Mouse (Mus musculus): ENCODE data around the gene Clk2. TPM values are rescaled to one million over a fixed set of nuclear protein-coding genes. Genes with fewer than 3 reads are reported as not detected.
A peak's percentile ranks its signal among the peaks of the same experiment; 100 is the strongest.

Clk2 gene
- total RNA-seq, 2 experiments from 2014 or later: 47.8 to 56.1 TPM

DNA sequence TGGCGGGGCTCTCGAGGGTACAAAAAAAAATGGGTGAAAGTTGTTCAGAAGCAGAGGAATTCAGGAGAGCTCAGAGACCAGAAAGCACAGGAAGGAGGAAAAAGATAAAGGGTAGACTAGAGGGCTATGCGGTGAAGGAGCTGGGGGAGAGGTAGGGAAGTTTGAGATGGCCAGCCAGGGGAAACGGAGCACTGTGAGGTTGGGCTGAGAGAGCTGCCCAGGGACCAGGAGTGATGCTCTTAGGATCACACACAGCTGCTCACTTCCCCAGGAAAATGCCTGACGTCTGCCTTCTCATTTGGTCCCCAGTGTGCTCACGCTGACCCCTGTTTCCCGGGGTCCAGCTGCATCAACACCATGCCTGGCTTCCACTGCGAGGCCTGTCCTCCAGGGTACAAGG, 55.0 kb downstream of the Clk2 start:
- Histone ChIP-seq H3K27ac (no peak overlapping the region), H3K4me3 (no peak overlapping the region)
- TF ChIP-seq CTCF (conservative IDR thresholded peaks at IDR 0.05): no peak
- no peak for DNase-seq (ENCODE audit: low spot score in 2 of 2)

DNA sequence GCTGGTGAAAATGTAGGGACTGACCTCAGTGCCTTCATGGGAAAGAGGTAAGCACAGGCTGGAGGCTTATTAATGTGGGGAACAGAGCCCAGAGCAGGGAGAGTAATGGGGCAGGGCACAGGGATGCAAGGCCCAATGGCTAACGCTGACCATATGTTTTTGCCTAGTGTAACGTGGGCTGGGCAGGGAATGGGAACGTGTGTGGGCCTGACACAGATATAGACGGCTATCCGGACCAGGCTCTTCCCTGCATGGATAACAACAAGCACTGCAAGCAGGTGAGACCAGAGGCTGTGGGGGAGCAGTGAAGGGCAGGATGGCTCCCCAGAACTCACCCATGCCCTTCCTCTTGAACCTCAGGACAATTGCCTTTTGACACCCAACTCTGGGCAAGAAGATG, 56.6 kb downstream of the Clk2 start:
- no peak overlapping the region for H3K4me3 ChIP-seq
- H3K27ac ChIP-seq: no peak overlapping the region
- DNase-seq (ENCODE audit: low spot score in 2 of 2): no peak
- no peak for TF ChIP-seq CTCF (conservative IDR thresholded peaks at IDR 0.05)

- no peak for TF ChIP-seq CTCF (conservative IDR thresholded peaks at IDR 0.05)
- Histone ChIP-seq H3K4me3 (peak overlapping the region; percentile 68), H3K27ac (peak overlapping the region; percentile 93)
- DNase-seq (ENCODE audit: low spot score in 2 of 2): no peak
Measured at GRCm38 (mm10) chr3:89224796-89225195, 60.2 kb downstream of the Clk2 start.

DNA sequence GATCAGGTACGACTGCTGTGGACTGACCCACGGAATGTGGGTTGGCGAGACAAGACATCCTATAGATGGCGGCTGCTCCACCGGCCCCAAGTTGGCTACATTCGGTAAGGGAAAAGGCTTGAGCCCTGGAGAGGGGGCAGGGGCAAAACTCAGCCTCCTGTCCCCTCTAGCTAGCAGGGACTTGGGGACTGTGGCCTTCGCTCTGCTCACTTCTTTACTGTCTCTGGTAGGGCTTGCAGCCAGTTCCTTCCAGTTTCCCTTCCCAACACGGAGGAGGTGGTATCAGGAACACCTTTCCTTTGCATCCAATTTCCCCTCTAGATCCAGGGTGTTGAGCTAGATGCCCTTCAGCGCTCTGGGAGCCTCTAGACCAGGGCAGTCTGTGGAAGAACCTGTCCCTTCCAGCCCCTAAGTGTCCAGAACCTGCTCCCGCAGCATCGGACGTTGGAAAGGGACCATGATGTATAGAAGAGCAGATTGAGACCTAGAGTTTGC, 60.8 kb downstream of the Clk2 start:
- H3K27ac ChIP-seq: peak overlapping the region; percentile 93
- no peak for DNase-seq (ENCODE audit: low spot score in 2 of 2)
- H3K4me3 ChIP-seq: peak overlapping the region; percentile 68
- TF ChIP-seq CTCF (conservative IDR thresholded peaks at IDR 0.05): no peak

- peak overlapping the region; percentile 93 for H3K27ac ChIP-seq
- TF ChIP-seq CTCF (conservative IDR thresholded peaks at IDR 0.05): no peak
- peak in 1 of 2 experiments; percentile 70 for DNase-seq (ENCODE audit: low spot score in 2 of 2)
- peak overlapping the region; percentile 68 for H3K4me3 ChIP-seq
Measured at GRCm38 (mm10) chr3:89225918-89226317, 61.3 kb downstream of the Clk2 start.

DNA sequence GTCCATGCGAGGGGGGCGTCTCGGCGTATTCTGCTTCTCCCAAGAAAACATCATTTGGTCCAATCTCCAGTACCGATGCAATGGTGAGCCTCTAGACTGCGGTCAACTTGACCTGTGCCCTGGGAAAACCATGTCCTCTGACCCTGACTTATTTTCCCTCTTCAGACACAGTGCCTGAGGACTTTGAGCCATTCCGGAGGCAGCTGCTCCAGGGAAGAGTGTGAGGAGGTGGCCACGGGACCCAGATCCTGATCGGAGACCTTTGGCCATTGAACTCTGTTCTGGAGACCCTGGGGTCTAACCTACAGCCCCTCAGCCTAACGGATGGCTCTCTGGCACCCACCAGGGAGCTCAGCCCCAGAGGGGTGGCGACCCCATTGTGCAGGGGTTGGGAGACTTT, 61.8 kb downstream of the Clk2 start:
- H3K27ac ChIP-seq: peak overlapping the region; percentile 93
- peak overlapping the region; percentile 68 for H3K4me3 ChIP-seq
- no peak for TF ChIP-seq CTCF (conservative IDR thresholded peaks at IDR 0.05)
- DNase-seq (ENCODE audit: low spot score in 2 of 2): no peak

Other genes starting within 250 kb of the Clk2 start
- 10 to 100 TPM; 88.9 to 94.5 TPM for gene Ash1l, start 214.2 kb upstream of the Clk2 start, total RNA-seq (2021)
- 100 to 1,000 TPM; 107 to 108 TPM for gene Dap3, start 213.6 kb upstream of the Clk2 start, total RNA-seq (2021)
- gene Rusc1, start 71.5 kb upstream of the Clk2 start, total RNA-seq (2021): 100 to 1,000 TPM; 136 to 139 TPM
- under 1 TPM in 1 of 2 experiments, not detected in 1; 0.18 TPM for gene Gm43738, start 63.7 kb upstream of the Clk2 start, total RNA-seq (2021)
- 10 to 100 TPM; 72.5 to 78.4 TPM for gene Fdps, start 62.8 kb upstream of the Clk2 start, total RNA-seq (2021)
- gene Pklr, start 28.7 kb upstream of the Clk2 start, total RNA-seq (2021): not detected
- gene Hcn3, start 4.6 kb upstream of the Clk2 start, total RNA-seq (2021): 10 to 100 TPM; 10.2 to 13.3 TPM
- gene Scamp3, start 12.7 kb downstream of the Clk2 start, total RNA-seq (2021): 10 to 100 TPM; 67.1 to 69.0 TPM
- gene Fam189b, start 18.3 kb downstream of the Clk2 start, total RNA-seq (2021): 10 to 100 TPM; 61.6 to 61.7 TPM
- 10 to 100 TPM; 55.7 to 67.9 TPM for gene Gba, start 38.1 kb downstream of the Clk2 start, total RNA-seq (2021)
- 10 to 100 TPM; 42.6 to 43.8 TPM for gene Thbs3, start 50.4 kb downstream of the Clk2 start, total RNA-seq (2021)
- 100 to 1,000 TPM; 100 to 102 TPM for gene Mtx1, start 62.3 kb downstream of the Clk2 start, total RNA-seq (2021)
- 1 to 10 TPM in 1 of 2 experiments, under 1 TPM in 1; 0.31 to 1.3 TPM for gene Muc1, start 64.3 kb downstream of the Clk2 start, total RNA-seq (2021)
- 10 to 100 TPM; 75.8 to 80.5 TPM for gene Krtcap2, start 81.2 kb downstream of the Clk2 start, total RNA-seq (2021)
- gene Trim46, start 81.5 kb downstream of the Clk2 start, total RNA-seq (2021): 10 to 100 TPM; 89.1 to 92.8 TPM
- 10 to 100 TPM; 51.2 to 61.0 TPM for gene Dpm3, start 94.6 kb downstream of the Clk2 start, total RNA-seq (2021)
- gene Slc50a1, start 105.8 kb downstream of the Clk2 start, total RNA-seq (2021): 10 to 100 TPM; 46.3 to 58.9 TPM
- gene Efna1, start 116.3 kb downstream of the Clk2 start, total RNA-seq (2021): 1 to 10 TPM; 7.6 to 7.9 TPM
- gene Efna3, start 158.2 kb downstream of the Clk2 start, total RNA-seq (2021): 10 to 100 TPM; 65.5 to 76.3 TPM
- gene Efna4, start 173.2 kb downstream of the Clk2 start, total RNA-seq (2021): under 1 TPM; 0.61 to 0.96 TPM
- 100 to 1,000 TPM; 122 to 127 TPM for gene Adam15, start 185.2 kb downstream of the Clk2 start, total RNA-seq (2021)
- under 1 TPM; 0.29 to 0.77 TPM for gene Dcst2, start 197.2 kb downstream of the Clk2 start, total RNA-seq (2021)
- not detected for gene Dcst1, start 200.5 kb downstream of the Clk2 start, total RNA-seq (2021)
- 10 to 100 TPM; 11.3 to 13.4 TPM for gene Zbtb7b, start 230.0 kb downstream of the Clk2 start, total RNA-seq (2021)
- 1 to 10 TPM; 5.8 to 7.1 TPM for gene Lenep, start 238.0 kb downstream of the Clk2 start, total RNA-seq (2021)
- gene Flad1, start 247.1 kb downstream of the Clk2 start, total RNA-seq (2021): 10 to 100 TPM; 37.2 to 39.8 TPM